Mouse (Mus musculus): Measurements from ENCODE around the gene Gm42957. TPM values are rescaled to one million over a fixed set of nuclear protein-coding genes. Genes with fewer than 3 reads are reported as not detected.

The Gm42957 gene
- 0.04 TPM in 2 replicates for polyA plus RNA-seq (2014; fragmentation: Nextera tagmentation; extraction: Ambion mirVana)

DNA sequence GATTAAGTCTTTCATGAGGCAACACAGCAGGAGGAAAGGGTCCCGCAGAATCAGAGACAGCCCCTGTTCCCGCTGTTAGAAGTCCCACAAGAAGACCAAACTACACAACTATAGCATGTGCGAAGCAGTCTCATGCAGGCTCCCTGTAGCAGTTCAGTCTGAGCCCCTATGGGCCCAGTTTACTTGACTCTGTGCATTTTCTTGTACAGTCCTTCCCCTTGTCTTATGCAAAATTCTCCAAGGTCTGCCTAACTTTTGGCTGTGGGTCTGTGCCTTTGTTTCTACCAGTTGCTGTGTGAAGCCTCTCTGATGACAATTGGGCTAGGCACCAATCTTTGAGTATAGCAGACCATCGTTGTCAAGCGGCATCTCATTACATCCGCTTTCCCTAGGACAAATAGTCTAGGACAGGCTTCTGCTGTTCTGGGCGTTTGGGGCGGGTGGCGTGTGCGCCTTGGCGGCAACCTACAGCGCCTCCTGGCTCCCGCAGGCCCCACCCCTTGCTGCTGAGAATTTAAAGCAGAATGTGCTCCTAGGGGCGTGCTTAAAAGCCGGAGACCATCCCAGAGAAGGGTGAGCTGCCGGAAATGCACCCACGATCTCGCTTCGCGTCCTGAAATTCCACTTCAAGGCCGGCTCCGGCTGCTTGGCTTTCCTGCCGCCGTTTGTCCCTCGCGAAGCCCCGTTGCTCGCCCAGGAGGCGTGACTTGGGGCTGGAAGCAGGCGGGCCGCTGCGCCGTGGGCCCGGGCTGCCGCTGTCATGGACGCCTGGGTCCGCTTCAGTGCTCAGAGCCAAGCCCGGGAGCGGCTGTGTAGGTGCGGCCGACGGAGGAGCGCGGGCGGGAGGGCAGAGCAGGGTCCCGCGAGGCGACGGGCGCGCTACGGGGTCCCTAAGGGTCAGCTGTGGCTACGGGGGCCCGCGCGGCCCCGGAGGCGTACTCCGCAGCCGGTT lies at the start of gene Gm42957, which contains the start of gene Pex11b:
Gene Gm42957, plus strand, starts transcription at position 547 of the 952 bp plus-strand sequence.
Gene Pex11b, plus strand, starts transcription at position 449 of the 952 bp plus-strand sequence.
- DNase-seq (ENCODE audit: low spot score, missing footprints) (peak; percentile 98), ATAC-seq (ENCODE audit: low FRiP score) (peak; percentile 92)
- Histone ChIP-seq H3K4me3 (ENCODE audit: low read depth, low read length) (peak within 1 kb of the TSS; percentile 56), H3K9ac (ENCODE audit: low read length) (peak within 1 kb of the TSS; percentile 80), H3K27me3 (ENCODE audit: control insufficient read depth, insufficient read depth, low read length) (no peaks in the 10 kb centered on the region), H3K4me1 (ENCODE audit: control insufficient read depth, insufficient read depth, low read length) (peaks cover 10% of the 10 kb centered on the region), H3K4me2 (peak within 1 kb of the TSS; percentile 88), H3K27ac (ENCODE audit: low read depth, low read length) (peak within 1 kb of the TSS; percentile 37), H3K9me3 (ENCODE audit: control insufficient read depth, low read length) (no peaks in the 10 kb centered on the region), H3K36me3 (ENCODE audit: control insufficient read depth, insufficient read depth, low read length) (peaks cover 7% of the 10 kb centered on the region; the same call in 1 of the 2 replicates)
- 1% methylated on average over 60 of the region's 60 CpGs for WGBS

DNA sequence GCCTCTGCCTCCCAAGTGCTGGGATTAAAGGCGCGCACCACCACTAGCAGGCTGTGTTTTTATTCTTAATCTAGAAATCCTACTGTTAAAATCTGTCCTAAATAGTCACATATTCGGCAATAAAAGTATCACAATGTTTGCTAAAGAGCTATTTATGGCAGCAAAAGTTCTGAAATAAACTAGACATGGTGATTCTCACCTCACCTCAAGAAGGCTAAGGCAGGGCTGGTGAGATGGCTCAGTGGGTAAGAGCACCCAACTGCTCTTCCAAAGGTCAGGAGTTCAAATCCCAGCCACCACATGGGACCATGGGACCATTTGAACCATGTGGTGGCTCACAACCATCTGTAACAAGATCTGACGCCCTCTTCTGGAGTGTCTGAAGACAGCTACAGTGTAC lies 44.6 kb upstream of the Gm42957 start:
- H3K4me3 ChIP-seq (ENCODE audit: low read depth, low read length) = no peak overlapping the region
- no peaks in the 10 kb centered on the region for H3K36me3 ChIP-seq (ENCODE audit: control insufficient read depth, insufficient read depth, low read length)
- no peak overlapping the region for H3K9ac ChIP-seq (ENCODE audit: low read length)
- WGBS = 86% methylated on average over 4 of the region's 4 CpGs
- H3K27ac ChIP-seq (ENCODE audit: low read depth, low read length) = no peak overlapping the region
- H3K9me3 ChIP-seq (ENCODE audit: control insufficient read depth, low read length) = no peaks in the 10 kb centered on the region
- ATAC-seq (ENCODE audit: low FRiP score) = no peak
- no peak for DNase-seq (ENCODE audit: low spot score, missing footprints)
- H3K4me1 ChIP-seq (ENCODE audit: control insufficient read depth, insufficient read depth, low read length) = peaks cover 8% of the 10 kb centered on the region
- H3K27me3 ChIP-seq (ENCODE audit: control insufficient read depth, insufficient read depth, low read length) = peaks cover 7% of the 10 kb centered on the region
- no peak overlapping the region for H3K4me2 ChIP-seq

DNA sequence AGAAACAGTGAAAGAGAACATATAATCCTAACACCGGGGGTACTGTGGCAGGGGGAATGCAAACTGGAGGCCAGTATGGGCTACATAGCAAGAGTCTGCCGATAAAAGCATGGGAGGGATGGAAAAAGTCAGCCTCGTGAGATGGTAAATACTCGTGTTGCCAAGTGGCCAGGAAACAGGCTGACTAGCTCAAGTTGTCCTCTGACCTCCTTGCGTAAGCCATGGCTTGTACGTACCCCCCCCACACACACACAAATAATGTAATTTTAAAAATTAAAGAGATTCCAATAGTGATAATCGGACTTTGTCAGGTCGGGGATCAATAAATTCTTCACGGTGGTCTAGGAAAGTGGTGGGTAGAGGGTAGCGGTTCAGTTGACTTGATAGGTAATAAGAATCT lies 41.9 kb upstream of the Gm42957 start:
- peak overlapping the region; percentile 76 for H3K9ac ChIP-seq (ENCODE audit: low read length)
- peak overlapping the region; percentile 70 for H3K4me3 ChIP-seq (ENCODE audit: low read depth, low read length)
- no peaks in the 10 kb centered on the region for H3K36me3 ChIP-seq (ENCODE audit: control insufficient read depth, insufficient read depth, low read length)
- peak overlapping the region; percentile 76 for H3K4me2 ChIP-seq
- H3K27ac ChIP-seq (ENCODE audit: low read depth, low read length) = no peak overlapping the region
- WGBS = 3% methylated on average over 10 of the region's 10 CpGs
- ATAC-seq (ENCODE audit: low FRiP score) = peak; percentile 1; the same call in 1 of the 2 replicates
- H3K9me3 ChIP-seq (ENCODE audit: control insufficient read depth, low read length) = no peaks in the 10 kb centered on the region
- peaks cover 20% of the 10 kb centered on the region for H3K27me3 ChIP-seq (ENCODE audit: control insufficient read depth, insufficient read depth, low read length)
- H3K4me1 ChIP-seq (ENCODE audit: control insufficient read depth, insufficient read depth, low read length) = peaks cover 32% of the 10 kb centered on the region
- DNase-seq (ENCODE audit: low spot score, missing footprints) = no peak

DNA sequence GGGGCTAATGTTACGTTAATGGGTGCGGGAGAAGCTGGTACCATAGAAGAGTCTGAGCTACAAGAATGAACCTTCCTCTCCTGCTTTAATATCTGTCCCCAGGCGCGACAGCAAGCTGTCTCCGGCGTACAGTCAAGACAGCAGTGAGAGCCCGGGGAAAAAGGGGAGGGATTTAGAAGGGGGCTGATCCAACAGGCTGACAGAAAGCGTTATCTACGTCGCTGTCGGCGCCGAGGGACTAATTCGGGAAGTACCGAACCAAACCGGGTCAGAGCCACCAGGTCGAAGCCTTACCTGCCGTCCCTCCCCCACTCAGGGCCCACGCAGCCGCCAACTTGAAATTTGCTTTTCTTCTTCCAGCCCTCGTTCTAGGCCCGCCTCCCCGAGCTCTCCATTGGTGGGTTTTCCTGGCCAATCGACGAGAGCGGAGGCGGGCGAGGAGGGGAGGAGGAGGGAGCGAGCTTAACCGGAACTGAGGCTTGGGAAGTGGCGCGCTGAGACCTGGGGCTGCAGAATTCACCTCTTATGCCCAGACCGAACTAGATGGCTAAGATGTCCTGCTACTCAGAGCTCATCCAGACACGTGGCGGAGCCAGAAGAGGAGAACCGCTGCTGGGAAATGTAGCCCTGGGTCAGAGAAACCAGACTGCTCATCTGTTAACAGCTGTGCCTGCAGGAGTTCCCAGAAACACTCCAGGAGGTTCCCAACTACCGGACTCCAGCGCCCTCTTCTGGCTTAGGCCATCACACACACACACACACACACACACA lies 41.3 kb upstream of the Gm42957 start, which contains the start of gene Polr3gl:
Gene Polr3gl, minus strand, starts transcription at position 392 of the 771 bp plus-strand sequence.
- Histone ChIP-seq H3K9ac (ENCODE audit: low read length) (peak within 1 kb of the TSS; percentile 76), H3K4me1 (ENCODE audit: control insufficient read depth, insufficient read depth, low read length) (peaks cover 36% of the 10 kb centered on the region), H3K9me3 (ENCODE audit: control insufficient read depth, low read length) (no peaks in the 10 kb centered on the region), H3K27ac (ENCODE audit: low read depth, low read length) (peak within 1 kb of the TSS; percentile 65), H3K4me3 (ENCODE audit: low read depth, low read length) (peak within 1 kb of the TSS; percentile 70), H3K27me3 (ENCODE audit: control insufficient read depth, insufficient read depth, low read length) (peaks cover 22% of the 10 kb centered on the region), H3K36me3 (ENCODE audit: control insufficient read depth, insufficient read depth, low read length) (no peaks in the 10 kb centered on the region), H3K4me2 (peak within 1 kb of the TSS; percentile 76)
- ATAC-seq (ENCODE audit: low FRiP score) = peak; percentile 87
- WGBS = under 1% methylated on average over 38 of the region's 38 CpGs
- DNase-seq (ENCODE audit: low spot score, missing footprints) = peak; percentile 99

DNA sequence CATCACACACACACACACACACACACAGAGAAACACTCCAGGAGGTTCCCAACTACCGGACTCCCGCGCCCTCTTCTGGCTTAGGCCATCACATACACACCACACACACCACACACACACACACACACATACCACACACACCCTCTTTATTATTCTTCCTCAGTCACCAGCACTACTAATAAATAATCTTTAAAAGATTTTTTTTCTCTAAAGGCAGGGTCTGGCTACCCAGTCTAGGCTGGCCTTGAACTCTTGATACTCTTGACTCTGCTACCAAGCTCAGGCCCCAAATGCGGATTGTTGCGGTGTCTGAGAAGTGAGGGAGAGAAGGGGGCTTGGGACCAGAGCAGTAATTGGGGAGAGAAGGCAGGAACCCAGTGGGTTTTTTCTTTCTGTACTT lies 40.4 kb upstream of the Gm42957 start:
- H3K27me3 ChIP-seq (ENCODE audit: control insufficient read depth, insufficient read depth, low read length) = peaks cover 24% of the 10 kb centered on the region
- 83% methylated on average over 5 of the region's 5 CpGs for WGBS

DNA sequence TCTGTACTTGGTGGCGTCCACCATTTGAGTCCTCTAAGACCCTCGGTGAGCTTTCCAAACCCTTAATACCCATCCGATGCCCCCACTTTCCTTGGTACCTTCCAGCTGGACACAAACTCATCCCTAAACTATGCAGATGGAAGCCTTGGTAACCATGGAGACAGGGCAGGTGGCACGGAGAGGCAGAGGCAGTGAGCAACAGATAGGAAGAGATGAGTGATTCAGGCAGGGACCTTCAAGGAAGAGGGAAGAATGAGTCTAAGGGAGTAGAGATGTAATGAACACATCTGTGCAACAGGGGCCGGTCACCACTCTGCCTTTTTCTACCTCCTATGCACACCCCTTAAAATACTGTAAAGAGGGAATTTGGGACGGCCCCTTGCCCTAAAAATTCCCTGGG lies 39.6 kb upstream of the Gm42957 start:
- Histone ChIP-seq H3K4me1 (ENCODE audit: control insufficient read depth, insufficient read depth, low read length) (peaks cover 43% of the 10 kb centered on the region), H3K4me2 (peak overlapping the region; percentile 96; the same call in 1 of the 2 replicates), H3K9ac (ENCODE audit: low read length) (no peak overlapping the region; the same call in 1 of the 2 replicates), H3K27me3 (ENCODE audit: control insufficient read depth, insufficient read depth, low read length) (peaks cover 24% of the 10 kb centered on the region), H3K36me3 (ENCODE audit: control insufficient read depth, insufficient read depth, low read length) (no peaks in the 10 kb centered on the region), H3K9me3 (ENCODE audit: control insufficient read depth, low read length) (no peaks in the 10 kb centered on the region), H3K4me3 (ENCODE audit: low read depth, low read length) (no peak overlapping the region), H3K27ac (ENCODE audit: low read depth, low read length) (no peak overlapping the region)
- ATAC-seq (ENCODE audit: low FRiP score) (no peak), DNase-seq (ENCODE audit: low spot score, missing footprints) (peak; percentile 87)
- WGBS = 26% methylated on average over 6 of the region's 6 CpGs

More for the DNA sequence above, 40.4 kb upstream of the Gm42957 start:
- H3K9me3 ChIP-seq (ENCODE audit: control insufficient read depth, low read length) = no peaks in the 10 kb centered on the region
- no peaks in the 10 kb centered on the region for H3K36me3 ChIP-seq (ENCODE audit: control insufficient read depth, insufficient read depth, low read length)
- H3K27ac ChIP-seq (ENCODE audit: low read depth, low read length) = no peak overlapping the region
- peaks cover 36% of the 10 kb centered on the region for H3K4me1 ChIP-seq (ENCODE audit: control insufficient read depth, insufficient read depth, low read length)
- no peak overlapping the region for H3K4me3 ChIP-seq (ENCODE audit: low read depth, low read length)
- no peak for ATAC-seq (ENCODE audit: low FRiP score)
- H3K4me2 ChIP-seq = no peak overlapping the region
- no peak overlapping the region for H3K9ac ChIP-seq (ENCODE audit: low read length)
- DNase-seq (ENCODE audit: low spot score, missing footprints) = no peak

DNA sequence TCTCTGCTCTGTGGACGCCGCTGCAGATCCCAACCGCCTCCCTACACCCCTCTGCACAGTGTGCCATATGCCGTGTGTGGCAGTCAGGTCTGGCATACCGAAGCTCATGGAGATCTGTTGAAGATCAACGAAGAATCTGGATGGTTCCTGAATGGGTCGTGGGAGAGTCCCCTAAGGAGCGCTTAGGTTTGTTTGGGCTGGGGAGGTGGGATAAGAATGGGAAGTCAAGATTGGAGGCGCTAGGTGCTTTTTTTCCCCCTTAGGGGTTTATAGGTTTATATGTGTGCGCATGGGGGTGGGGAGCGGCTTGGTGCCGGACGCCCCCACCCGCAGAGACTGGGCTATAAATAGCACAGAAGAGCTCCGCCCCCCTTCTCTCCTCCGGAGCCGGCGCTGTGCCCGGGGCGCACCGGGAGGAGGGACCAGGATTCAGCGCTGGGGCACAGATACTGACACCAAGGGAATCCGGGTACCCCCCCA lies 39.0 kb upstream of the Gm42957 start, which contains the start of gene Ankrd34a:
Gene Ankrd34a, plus strand, starts transcription at position 409 of the 480 bp plus-strand sequence.
- Histone ChIP-seq H3K27me3 (ENCODE audit: control insufficient read depth, insufficient read depth, low read length) (peaks cover 24% of the 10 kb centered on the region), H3K4me1 (ENCODE audit: control insufficient read depth, insufficient read depth, low read length) (peaks cover 43% of the 10 kb centered on the region), H3K4me2 (peak within 1 kb of the TSS; percentile 96), H3K9me3 (ENCODE audit: control insufficient read depth, low read length) (no peaks in the 10 kb centered on the region), H3K36me3 (ENCODE audit: control insufficient read depth, insufficient read depth, low read length) (no peaks in the 10 kb centered on the region), H3K27ac (ENCODE audit: low read depth, low read length) (no peak within 1 kb of the TSS), H3K9ac (ENCODE audit: low read length) (peak within 1 kb of the TSS; percentile 74), H3K4me3 (ENCODE audit: low read depth, low read length) (peak within 1 kb of the TSS; percentile 44)
- peak; percentile 93 for DNase-seq (ENCODE audit: low spot score, missing footprints)
- ATAC-seq (ENCODE audit: low FRiP score) = no peak
- WGBS = 2% methylated on average over 19 of the region's 23 CpGs

DNA sequence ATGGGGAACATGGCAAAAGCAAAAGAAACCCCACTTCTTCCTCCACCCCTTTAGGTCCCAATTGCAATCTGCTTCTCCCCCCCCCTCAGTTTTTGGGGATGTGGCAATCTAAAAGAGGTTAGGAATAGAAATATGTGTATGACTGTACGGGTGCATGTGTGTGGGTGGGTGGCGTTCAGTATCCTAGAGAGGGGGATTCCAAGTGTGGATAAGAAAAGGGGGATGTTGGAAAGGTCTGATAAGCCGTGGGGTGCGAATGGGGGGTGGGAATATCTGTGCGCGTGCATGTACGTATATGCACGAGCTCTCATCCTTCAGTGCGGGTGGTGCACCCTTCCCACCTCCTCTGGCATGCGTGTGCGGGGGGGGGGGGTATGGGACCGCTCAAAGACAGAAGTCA lies 38.4 kb upstream of the Gm42957 start:
- Histone ChIP-seq H3K36me3 (ENCODE audit: control insufficient read depth, insufficient read depth, low read length) (no peaks in the 10 kb centered on the region), H3K4me1 (ENCODE audit: control insufficient read depth, insufficient read depth, low read length) (peaks cover 43% of the 10 kb centered on the region), H3K9ac (ENCODE audit: low read length) (peak overlapping the region; percentile 74), H3K27ac (ENCODE audit: low read depth, low read length) (no peak overlapping the region), H3K4me2 (peak overlapping the region; percentile 96), H3K4me3 (ENCODE audit: low read depth, low read length) (peak overlapping the region; percentile 44), H3K27me3 (ENCODE audit: control insufficient read depth, insufficient read depth, low read length) (peaks cover 24% of the 10 kb centered on the region), H3K9me3 (ENCODE audit: control insufficient read depth, low read length) (no peaks in the 10 kb centered on the region)
- no peak for ATAC-seq (ENCODE audit: low FRiP score)
- DNase-seq (ENCODE audit: low spot score, missing footprints) = peak; percentile 90
- WGBS = 4% methylated on average over 10 of the region's 12 CpGs

All from midbrain, embryonic 11.5 days (tissue).